Mouse (Mus musculus): ENCODE measurements around the gene Enox1. TPM values are rescaled to one million over a fixed set of nuclear protein-coding genes. Genes with fewer than 3 reads are reported as not detected.

The Enox1 gene
- polyA plus RNA-seq, 1 experiment from 2014 or later: 46.2 TPM

DNA sequence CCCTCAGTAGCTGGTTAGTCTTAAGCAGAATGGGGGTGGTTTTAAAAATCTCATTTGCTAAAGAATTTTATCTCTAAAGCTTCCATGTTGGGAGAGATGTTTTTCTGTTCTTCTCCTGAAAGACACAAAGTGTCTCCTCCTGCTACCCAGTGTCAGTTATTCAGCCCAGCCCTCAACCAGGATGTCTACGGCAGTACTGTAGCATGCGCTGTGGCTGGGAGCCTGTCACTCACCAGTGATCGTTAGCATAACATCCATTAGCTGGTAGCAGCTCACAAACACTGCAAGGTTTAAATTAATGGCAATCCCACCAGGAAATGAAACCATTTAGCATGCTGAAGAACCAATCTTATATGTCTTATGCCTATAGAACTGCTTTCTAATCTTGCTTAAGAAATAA lies 511.5 kb downstream of the Enox1 start:
- peak overlapping the region; percentile 56 for H3K27ac ChIP-seq
- H3K4me1 ChIP-seq (replicated peaks): peaks cover 47% of the 10 kb centered on the region
- WGBS: 26% methylated on average over 3 of the region's 3 CpGs
- H3K4me2 ChIP-seq: no peak overlapping the region
- no peak for ATAC-seq (ENCODE audit: low FRiP score)
- H3K9me3 ChIP-seq: no peaks in the 10 kb centered on the region
- H3K27me3 ChIP-seq: no peaks in the 10 kb centered on the region
- no peak overlapping the region for H3K4me3 ChIP-seq
- no peak overlapping the region for H3K9ac ChIP-seq
- no peaks in the 10 kb centered on the region; the same call in 1 of the 2 replicates for H3K36me3 ChIP-seq

DNA sequence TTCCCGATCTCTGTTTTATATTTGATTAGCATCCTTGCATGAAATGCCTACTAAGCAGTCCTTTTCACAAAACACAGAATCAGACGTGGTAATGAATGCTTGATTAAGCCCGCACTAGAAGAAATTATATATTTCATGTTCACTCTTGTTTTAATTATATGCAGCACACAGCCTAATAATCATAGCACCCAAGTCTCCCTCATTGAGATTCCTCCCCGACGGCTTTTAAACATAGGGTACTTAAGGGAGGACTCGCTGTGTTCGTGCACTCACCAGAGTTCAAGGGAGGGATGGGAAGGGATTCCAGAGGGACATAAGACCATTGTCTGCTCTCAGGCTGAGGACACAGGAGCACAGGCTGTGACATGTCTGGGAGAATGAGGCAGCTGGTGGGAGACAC lies 512.9 kb downstream of the Enox1 start:
- no peak for ATAC-seq (ENCODE audit: low FRiP score)
- Histone ChIP-seq H3K27me3 (no peaks in the 10 kb centered on the region), H3K27ac (peak overlapping the region; percentile 71)

DNA sequence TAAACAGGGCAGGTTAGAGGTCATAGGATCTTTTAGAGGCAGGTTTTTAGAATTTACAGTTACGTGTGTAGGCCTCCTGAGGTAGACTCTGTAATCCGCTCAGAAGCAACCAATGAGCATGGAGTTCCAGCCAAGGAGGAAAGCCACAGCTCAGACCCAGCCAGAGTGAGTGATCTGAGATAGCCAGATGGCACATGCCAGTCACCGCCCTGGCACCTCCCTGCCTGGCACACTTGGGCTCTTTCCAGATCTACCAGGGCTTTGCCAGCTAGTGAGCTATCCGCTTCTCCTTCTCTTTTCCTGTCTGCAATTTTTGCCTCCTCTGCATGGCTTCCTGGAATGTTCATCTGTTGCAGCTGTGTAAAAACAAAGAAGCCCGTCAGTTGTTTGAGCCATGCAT lies 514.4 kb downstream of the Enox1 start:
- no peak overlapping the region for H3K9ac ChIP-seq
- 87% methylated on average over 5 of the region's 5 CpGs for WGBS
- peaks cover 46% of the 10 kb centered on the region for H3K4me1 ChIP-seq (replicated peaks)
- H3K4me3 ChIP-seq: no peak overlapping the region
- no peaks in the 10 kb centered on the region for H3K27me3 ChIP-seq
- ATAC-seq (ENCODE audit: low FRiP score): no peak
- H3K4me2 ChIP-seq: no peak overlapping the region
- no peaks in the 10 kb centered on the region for H3K9me3 ChIP-seq
- peak overlapping the region; percentile 52; the same call in 1 of the 2 replicates for H3K27ac ChIP-seq
- H3K36me3 ChIP-seq: no peaks in the 10 kb centered on the region; the same call in 1 of the 2 replicates

More for the DNA sequence above, 512.9 kb downstream of the Enox1 start:
- Histone ChIP-seq H3K4me2 (no peak overlapping the region), H3K4me1 (replicated peaks) (peaks cover 53% of the 10 kb centered on the region), H3K4me3 (no peak overlapping the region), H3K36me3 (no peaks in the 10 kb centered on the region; the same call in 1 of the 2 replicates), H3K9ac (no peak overlapping the region), H3K9me3 (no peaks in the 10 kb centered on the region)
- 55% methylated on average over 7 of the region's 7 CpGs for WGBS

DNA sequence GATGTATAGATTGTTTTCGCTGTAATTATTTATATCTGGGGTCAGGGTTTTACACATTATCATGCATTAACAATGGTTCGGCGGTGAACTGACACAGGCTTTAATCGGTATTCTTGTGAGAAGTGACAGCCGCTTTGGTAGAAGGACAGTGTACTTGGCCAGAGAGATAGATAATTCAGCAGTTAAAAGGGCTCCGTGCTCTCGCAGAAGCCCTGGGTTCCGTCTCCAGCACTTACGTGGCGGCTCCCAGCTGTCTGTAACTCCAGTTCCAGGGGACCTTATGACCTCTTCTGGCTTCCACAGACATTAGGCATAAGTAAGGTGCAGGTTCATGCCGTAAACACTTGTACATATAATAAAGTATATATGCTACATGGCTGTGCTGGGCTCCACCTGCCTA lies 515.4 kb downstream of the Enox1 start:
- no peak overlapping the region for H3K4me3 ChIP-seq
- no peaks in the 10 kb centered on the region for H3K27me3 ChIP-seq
- H3K4me2 ChIP-seq: no peak overlapping the region
- no peak overlapping the region for H3K27ac ChIP-seq
- no peak overlapping the region for H3K9ac ChIP-seq
- no peaks in the 10 kb centered on the region; the same call in 1 of the 2 replicates for H3K36me3 ChIP-seq
- no peak for ATAC-seq (ENCODE audit: low FRiP score)
- 73% methylated on average over 11 of the region's 11 CpGs for WGBS
- H3K9me3 ChIP-seq: no peaks in the 10 kb centered on the region
- H3K4me1 ChIP-seq (replicated peaks): peaks cover 46% of the 10 kb centered on the region

DNA sequence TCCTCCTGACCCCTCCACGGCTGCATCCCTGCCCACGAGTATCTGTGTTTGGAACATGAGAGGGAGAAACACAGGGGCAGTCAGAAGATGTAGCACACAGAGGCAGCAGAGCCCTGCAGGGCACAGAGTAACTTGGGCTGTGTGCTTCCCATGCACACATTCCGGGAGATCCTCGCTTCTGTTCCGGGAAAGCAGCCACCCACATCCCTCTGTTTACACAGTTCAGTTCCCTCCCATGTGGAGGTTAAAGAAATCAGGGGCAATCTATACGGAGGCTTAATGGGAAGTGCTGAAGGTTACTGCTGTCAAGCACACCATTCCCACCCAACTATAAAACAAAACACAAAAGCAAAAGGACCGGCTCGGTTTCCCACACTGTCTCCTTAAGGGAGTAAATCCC lies 516.6 kb downstream of the Enox1 start:
- Histone ChIP-seq H3K36me3 (no peaks in the 10 kb centered on the region; the same call in 1 of the 2 replicates), H3K27me3 (no peaks in the 10 kb centered on the region), H3K9ac (no peak overlapping the region), H3K4me1 (replicated peaks) (peaks cover 51% of the 10 kb centered on the region), H3K27ac (peak overlapping the region; percentile 44), H3K9me3 (no peaks in the 10 kb centered on the region), H3K4me3 (no peak overlapping the region), H3K4me2 (no peak overlapping the region)
- no peak for ATAC-seq (ENCODE audit: low FRiP score)
- WGBS: 49% methylated on average over 8 of the region's 8 CpGs

DNA sequence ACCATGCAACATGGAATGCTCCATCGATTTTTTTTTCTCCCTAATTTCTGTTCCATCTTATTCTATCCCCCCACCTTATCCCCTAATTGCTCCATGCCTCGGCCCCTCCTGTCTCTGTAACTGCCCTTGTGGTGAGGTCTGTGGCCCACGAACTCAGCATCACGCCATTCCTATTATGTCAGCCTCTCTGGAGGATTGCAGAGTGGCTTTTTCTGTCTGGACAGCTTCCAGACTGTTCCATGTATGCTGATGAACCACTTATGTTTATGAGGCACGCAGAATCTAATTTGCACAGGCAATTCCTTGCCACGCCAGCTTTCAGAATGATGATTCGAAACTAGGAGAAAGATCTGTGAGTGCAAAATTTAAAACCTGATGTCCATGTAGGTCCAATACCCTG lies 521.4 kb downstream of the Enox1 start:
- 0 out of 2 replicates have a peak, but pooled peaks have one; percentile 43 for ATAC-seq (ENCODE audit: low FRiP score)
- 42% methylated on average over 7 of the region's 7 CpGs for WGBS

DNA sequence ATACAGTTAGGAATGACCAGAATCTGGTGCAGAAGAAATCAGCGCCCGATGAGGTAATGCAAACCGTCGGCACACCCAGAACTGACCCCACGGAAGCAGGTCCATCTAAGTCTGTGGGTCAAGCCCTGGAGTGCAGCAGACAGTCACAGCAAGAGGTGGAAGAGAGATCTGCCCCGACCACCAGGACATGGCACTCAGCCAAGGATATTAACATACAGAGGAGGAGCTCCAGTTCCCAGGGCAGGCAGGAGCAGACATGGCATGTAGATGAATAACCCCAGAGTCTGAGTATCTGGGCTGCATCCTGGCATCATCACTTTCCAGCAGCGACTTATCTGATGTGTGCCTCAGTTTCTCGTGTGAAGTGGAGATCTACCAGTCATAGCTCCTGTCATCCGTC lies 523.3 kb downstream of the Enox1 start:
- H3K27ac ChIP-seq: peak overlapping the region; percentile 40; the same call in 1 of the 2 replicates
- ATAC-seq (ENCODE audit: low FRiP score): peak; percentile 52; the same call in 1 of the 2 replicates
- H3K4me1 ChIP-seq (replicated peaks): peaks cover 25% of the 10 kb centered on the region
- H3K4me3 ChIP-seq: no peak overlapping the region
- H3K9ac ChIP-seq: no peak overlapping the region
- no peaks in the 10 kb centered on the region for H3K36me3 ChIP-seq
- H3K9me3 ChIP-seq: no peaks in the 10 kb centered on the region
- no peaks in the 10 kb centered on the region for H3K27me3 ChIP-seq
- H3K4me2 ChIP-seq: no peak overlapping the region
- 62% methylated on average over 9 of the region's 9 CpGs for WGBS

More for the DNA sequence above, 521.4 kb downstream of the Enox1 start:
- Histone ChIP-seq H3K9ac (no peak overlapping the region), H3K4me2 (no peak overlapping the region), H3K27ac (peak overlapping the region; percentile 58), H3K4me3 (no peak overlapping the region), H3K27me3 (no peaks in the 10 kb centered on the region), H3K4me1 (replicated peaks) (peaks cover 39% of the 10 kb centered on the region), H3K9me3 (no peaks in the 10 kb centered on the region), H3K36me3 (no peaks in the 10 kb centered on the region)

DNA sequence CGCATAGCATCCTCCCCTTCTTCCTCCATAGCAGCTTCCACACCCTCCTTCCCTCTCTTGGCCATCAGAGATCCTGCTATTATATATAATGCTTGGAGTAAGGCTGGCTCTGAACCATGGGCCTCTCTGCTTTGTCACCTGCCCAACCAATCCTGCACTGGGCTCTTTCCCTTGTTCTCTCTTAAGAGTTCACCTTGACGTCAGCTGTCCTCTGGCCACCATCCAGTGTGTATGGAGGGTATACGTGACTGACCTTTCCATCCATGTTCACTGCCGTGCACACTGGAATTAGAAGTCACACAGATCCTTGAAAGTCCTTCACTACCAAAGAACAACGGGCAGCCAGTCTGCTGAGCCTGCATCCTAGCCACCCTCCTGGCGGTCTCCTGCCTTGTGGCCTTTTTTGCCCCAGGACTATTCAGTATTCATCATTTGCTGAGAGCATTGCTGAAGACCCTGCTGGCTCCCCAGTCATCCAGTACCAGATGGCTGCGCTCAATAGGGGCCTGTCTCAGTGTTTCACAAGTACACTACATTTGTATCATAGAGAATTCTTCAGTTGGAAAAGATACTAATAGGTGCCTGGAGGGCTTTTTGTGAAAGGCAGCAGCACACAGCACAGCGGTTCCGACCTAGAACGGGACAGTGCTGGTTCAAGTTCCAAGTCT lies 526.5 kb downstream of the Enox1 start:
- ATAC-seq (ENCODE audit: low FRiP score): no peak

DNA sequence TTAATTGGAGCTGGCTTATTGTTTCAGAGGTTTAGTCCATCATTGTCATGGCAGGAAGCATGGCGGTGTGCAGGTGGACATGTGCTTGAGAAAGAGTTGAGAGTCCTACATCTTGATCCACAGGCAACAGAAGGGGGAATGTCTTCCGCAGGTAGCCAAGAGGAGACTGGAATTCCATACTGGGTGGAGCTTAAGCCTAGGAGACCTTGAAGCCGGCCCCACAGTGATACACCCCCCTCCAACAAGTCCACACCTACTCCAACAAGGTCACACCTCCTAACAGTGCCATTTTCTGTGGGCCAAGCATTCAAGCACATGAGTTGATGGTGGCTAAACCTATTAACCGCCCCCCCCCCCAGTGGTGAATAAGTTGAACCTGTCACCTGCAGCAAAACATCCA lies 533.3 kb downstream of the Enox1 start:
- H3K9me3 ChIP-seq: no peaks in the 10 kb centered on the region
- H3K4me3 ChIP-seq: no peak overlapping the region
- H3K4me1 ChIP-seq (replicated peaks): no peaks in the 10 kb centered on the region
- ATAC-seq (ENCODE audit: low FRiP score): no peak
- H3K27ac ChIP-seq: no peak overlapping the region
- 93% methylated on average over 4 of the region's 4 CpGs for WGBS
- H3K4me2 ChIP-seq: no peak overlapping the region
- H3K36me3 ChIP-seq: no peaks in the 10 kb centered on the region
- H3K27me3 ChIP-seq: no peaks in the 10 kb centered on the region
- H3K9ac ChIP-seq: no peak overlapping the region

More for the DNA sequence above, 526.5 kb downstream of the Enox1 start:
- H3K4me3 ChIP-seq: no peak overlapping the region
- 82% methylated on average over 10 of the region's 10 CpGs for WGBS
- H3K36me3 ChIP-seq: no peaks in the 10 kb centered on the region
- H3K27ac ChIP-seq: no peak overlapping the region
- no peak overlapping the region for H3K4me2 ChIP-seq
- H3K9me3 ChIP-seq: no peaks in the 10 kb centered on the region
- H3K27me3 ChIP-seq: no peaks in the 10 kb centered on the region
- H3K4me1 ChIP-seq (replicated peaks): peaks cover 17% of the 10 kb centered on the region; the same call in 1 of the 2 replicates
- no peak overlapping the region for H3K9ac ChIP-seq

DNA sequence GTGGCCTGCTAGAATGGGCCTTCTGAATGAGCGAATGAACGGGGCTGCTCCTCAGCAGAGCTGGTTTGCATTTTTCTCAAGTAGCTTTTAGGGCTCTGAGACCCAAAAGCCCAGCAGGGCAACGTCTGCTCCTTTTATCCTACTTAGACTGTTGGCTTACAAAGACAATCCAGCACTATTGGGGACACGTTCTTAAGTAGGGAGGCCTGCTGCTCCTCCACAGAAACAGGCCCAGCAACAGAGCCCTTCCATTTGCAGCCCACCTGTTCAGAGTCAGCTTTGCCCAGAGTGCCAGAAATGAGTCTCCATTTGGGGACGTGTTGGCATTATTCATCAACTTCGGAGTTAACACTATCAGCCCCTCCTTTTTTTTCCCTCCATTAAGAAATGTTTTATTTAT lies 548.4 kb downstream of the Enox1 start:
- ATAC-seq (ENCODE audit: low FRiP score): no peak
- H3K9me3 ChIP-seq: no peaks in the 10 kb centered on the region
- H3K4me3 ChIP-seq: no peak overlapping the region
- no peak overlapping the region for H3K27ac ChIP-seq
- H3K27me3 ChIP-seq: no peaks in the 10 kb centered on the region
- H3K9ac ChIP-seq: no peak overlapping the region
- no peaks in the 10 kb centered on the region for H3K4me1 ChIP-seq (replicated peaks)
- peaks cover 16% of the 10 kb centered on the region; the same call in 1 of the 2 replicates for H3K36me3 ChIP-seq
- no peak overlapping the region for H3K4me2 ChIP-seq
- WGBS: 32% methylated on average over 6 of the region's 6 CpGs

DNA sequence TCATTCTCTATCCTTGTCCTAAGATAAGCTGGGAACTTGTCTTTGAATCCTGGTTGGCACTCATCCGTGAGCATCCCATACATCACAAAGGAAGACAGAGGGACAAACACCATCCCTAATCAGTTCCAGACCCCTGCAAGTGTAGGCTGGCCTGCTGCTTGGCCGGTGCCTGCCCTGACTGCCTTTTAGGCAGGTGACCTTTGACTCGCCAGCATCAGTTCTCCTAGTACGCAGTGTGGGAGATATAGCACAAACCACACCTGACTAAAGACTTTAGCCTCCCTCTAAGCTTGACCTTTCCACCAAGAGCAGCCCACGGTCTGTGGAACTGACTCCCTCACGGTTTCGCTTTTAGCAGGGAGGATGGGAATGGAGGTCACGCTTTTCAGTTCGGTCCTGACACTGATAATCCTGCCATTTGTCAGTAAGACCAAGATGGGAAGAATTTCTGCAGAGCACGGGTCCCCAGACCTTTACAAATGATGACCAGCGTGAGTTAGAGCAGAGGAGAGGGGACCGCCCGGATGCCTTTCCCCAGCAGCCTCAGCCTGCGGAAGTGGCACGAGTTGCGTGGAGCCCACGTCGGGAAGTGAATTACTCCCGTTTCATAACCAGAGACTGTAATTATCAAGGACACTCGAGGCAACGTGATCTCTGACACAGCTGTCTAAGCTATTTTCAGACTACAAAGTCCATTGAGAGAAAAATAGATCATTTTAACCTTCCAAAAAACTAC lies 550.1 kb downstream of the Enox1 start:
- Histone ChIP-seq H3K4me1 (replicated peaks) (no peaks in the 10 kb centered on the region), H3K4me3 (no peak overlapping the region), H3K4me2 (no peak overlapping the region), H3K9me3 (no peaks in the 10 kb centered on the region), H3K9ac (no peak overlapping the region), H3K27me3 (no peaks in the 10 kb centered on the region), H3K27ac (no peak overlapping the region), H3K36me3 (peaks cover 14% of the 10 kb centered on the region; the same call in 1 of the 2 replicates)
- ATAC-seq (ENCODE audit: low FRiP score): no peak
- 73% methylated on average over 21 of the region's 21 CpGs for WGBS

DNA sequence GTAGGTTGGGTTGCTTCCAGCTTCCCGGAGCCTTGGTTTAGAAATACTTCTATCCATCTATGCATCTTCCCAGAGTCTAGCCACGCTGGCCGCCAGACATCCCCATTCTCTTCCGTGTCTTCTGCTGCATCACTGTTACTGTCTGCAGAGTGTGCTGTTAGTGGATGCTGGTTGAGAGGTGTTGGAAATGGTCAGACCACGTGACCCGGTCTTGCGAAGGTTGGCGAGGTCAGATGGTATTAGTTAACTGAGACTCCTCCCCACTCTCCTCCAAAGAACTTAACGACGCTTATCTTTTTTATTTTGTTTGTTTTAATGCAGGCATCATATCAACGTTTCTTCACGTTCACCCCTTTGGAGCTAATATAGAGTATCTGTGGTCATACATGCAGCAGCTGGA lies 550.7 kb downstream of the Enox1 start:
- Histone ChIP-seq H3K27ac (no peak overlapping the region), H3K36me3 (peaks cover 8% of the 10 kb centered on the region; the same call in 1 of the 2 replicates), H3K4me3 (no peak overlapping the region), H3K9ac (no peak overlapping the region), H3K4me2 (no peak overlapping the region), H3K9me3 (no peaks in the 10 kb centered on the region), H3K27me3 (no peaks in the 10 kb centered on the region), H3K4me1 (replicated peaks) (no peaks in the 10 kb centered on the region)
- 90% methylated on average over 12 of the region's 12 CpGs for WGBS
- no peak for ATAC-seq (ENCODE audit: low FRiP score)

All from hindbrain, embryonic 13.5 days (tissue).